Mouse (Mus musculus): ENCODE data around the gene Zfp383.
"Not testable (repeated sequence)": the region's sequence is repeated elsewhere in the genome, so short reads cannot be mapped to it uniquely, and the experiment has no call there.

Zfp383 gene

DNA sequence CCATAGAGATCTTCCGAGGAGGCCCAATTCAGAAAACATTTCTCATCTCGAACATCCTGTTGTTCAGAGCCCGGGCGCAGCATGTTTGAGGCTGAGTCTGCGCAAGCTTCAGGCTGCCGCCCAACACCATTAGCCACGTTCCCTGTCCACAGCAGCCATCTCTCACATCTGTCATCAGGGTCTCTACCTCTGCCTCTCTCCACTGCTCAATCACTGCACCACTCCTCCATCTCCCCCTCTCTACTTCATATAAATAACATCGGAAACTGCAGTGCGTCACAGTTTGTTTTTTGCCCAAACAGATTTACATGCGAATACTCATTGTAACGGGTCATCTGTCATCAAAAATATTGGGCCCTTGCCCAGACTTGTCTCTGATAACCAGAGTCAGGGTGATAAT is 33.0 kb downstream of the Zfp383 start:
- no peak for DNase-seq (ENCODE audit: low spot score in 2 of 2)

DNA sequence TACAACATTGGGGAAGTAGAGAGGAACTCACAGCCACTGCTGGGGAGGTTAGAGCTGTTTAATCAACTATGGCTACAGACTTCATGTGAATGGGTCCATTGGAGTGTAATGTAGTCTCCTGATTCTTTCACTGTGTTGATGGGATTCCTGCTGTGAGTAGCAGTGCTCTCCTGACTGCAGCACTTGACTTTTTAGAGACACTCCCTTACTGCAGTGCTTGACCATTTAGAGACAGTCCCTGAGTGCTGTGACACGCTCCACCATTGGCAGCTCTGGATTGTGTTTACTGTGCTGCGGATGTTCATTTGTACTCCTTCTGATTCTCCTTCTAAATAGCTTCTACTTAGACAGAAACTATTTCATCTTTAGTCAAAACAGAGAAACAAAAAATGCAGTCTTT is 34.7 kb downstream of the Zfp383 start:
- no peak for DNase-seq (ENCODE audit: low spot score in 2 of 2)

GRCm38 (mm10) chr7:29943720-29944119 is 35.7 kb downstream of the Zfp383 start:
- DNase-seq (ENCODE audit: low spot score in 2 of 2): no peak

DNA sequence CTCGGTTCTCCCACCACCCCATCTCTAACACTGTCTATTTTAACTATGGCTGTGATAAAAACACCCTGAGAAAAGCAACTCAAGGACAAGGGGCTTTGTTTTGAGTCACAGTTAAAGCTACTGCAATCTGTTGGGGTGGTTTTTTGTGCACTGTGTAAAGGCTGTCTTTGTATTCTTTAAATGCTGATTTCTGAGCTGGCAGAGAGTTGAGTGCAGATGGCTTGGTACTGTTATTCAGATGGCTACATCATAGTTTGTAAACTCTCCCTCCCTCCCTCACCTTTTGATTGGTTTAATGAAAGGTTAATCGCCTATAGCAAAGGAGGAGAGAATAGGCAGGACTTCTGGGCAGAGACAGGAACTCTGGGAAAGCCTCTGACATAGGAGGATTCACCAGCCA is 36.2 kb downstream of the Zfp383 start:
- no peak for DNase-seq (ENCODE audit: low spot score in 2 of 2)

DNA sequence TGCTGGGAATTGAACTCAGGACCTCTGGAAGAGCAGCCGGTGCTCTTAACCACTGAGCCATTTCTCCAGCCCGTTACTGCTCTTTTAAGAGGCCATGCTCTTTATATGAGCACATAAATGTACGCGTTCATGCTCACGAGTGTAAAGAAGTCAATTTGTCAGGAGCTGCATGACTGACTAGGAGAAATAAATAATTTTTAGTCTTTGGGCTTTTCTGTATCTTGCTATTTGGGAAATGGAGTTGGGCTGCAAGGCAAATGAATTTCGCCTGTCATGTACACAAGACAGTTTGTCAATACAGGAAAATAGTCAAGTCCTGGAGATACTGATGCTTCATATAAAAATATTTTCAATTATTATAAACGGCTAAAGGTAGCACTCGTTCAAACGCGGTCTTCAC is 45.1 kb downstream of the Zfp383 start:
- DNase-seq (ENCODE audit: low spot score in 2 of 2): no peak

DNA sequence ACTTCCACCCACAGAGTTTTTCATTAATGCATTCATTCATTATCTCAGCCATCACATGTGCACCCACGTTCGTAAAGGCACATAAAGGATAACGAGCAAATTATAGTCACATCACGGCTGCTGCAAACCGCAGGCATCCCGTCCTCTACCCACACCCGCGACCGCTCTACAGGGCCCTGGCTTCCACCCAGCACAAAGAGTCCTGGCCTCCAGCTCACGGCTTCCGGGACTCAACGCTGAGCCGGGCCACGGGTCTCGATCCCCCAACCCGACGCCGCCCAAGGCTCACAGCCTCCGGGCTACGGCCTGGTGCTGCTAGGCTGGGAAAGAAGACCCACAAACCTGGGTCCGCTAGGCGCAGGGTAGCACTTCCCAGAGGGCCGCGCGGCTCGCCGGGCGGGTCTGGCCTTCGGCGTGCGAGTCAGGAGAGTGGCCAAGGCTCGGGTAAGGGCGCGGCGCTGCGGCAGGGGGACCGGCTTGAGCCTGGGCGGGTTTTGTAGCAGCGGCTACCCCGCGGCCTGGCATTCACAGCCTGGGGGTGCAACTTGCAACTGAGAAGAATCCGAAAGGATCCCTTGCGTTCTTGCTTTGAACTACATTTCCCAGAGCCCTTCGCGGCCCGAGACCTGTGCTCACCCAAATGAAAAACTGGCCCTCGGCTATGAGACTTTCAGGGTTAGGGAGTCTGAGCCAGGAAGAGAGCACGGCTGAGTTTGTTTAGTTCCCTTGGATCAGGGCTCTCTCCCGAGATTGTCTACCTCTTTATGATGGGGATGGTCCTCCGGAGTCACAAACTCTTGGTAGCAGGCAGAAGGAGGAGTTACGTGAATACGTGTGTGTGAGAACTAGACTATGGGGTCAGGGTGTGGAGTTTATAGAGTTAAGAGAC is 45.7 kb downstream of the Zfp383 start, which contains the start of gene Zfp74:
Gene Zfp74, minus strand, starts transcription at position 577 of the 889 bp plus-strand sequence.
- DNase-seq (ENCODE audit: low spot score in 2 of 2): peak; percentile 44 to 62

DNA sequence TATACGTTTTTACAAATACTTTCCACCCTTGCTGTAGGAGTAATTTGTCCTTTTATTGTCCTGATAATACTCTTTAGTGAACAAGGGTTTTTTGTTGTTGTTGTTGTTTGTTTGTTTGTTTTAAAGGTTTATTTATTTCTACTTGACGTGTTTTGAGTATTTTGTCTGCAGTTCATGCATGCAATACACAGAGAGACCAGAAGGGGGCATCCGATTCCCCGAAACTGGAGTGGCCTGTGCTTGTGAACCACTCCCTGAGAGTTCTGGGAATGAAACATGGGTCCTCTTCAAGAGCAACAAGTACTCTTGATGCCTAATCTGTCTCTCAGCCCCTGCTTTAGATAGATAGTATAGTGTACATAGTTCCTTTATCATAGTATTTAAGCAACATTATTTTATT is 46.7 kb downstream of the Zfp383 start:
- peak in 1 of 2 experiments; percentile 43 for DNase-seq (ENCODE audit: low spot score in 2 of 2)

GRCm38 (mm10) chr7:29956257-29956656 is 48.2 kb downstream of the Zfp383 start:
- DNase-seq (ENCODE audit: low spot score in 2 of 2): no peak

- no peak for DNase-seq (ENCODE audit: low spot score in 2 of 2)
Measured at GRCm38 (mm10) chr7:29958125-29958724, 50.2 kb downstream of the Zfp383 start.

DNA sequence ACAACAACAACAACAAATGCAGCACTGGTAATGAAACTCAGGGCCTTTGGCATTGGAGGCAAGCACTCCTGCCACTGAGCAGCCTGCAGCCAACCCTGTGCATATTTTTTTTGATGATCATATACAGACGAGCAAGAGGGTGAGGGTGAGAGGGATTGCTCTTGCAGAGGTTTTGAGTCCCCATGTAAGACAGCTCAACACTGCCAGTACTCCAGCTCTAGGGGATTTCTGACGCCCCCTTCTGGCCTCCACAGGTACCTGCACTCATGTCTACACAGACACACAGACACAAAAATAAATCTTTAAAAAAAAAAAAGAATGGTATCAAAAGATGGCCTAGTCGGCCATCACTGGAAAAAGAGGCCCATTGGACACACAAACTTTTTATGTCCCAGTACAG is 51.0 kb downstream of the Zfp383 start:
- no peak for DNase-seq (ENCODE audit: low spot score in 2 of 2)

DNA sequence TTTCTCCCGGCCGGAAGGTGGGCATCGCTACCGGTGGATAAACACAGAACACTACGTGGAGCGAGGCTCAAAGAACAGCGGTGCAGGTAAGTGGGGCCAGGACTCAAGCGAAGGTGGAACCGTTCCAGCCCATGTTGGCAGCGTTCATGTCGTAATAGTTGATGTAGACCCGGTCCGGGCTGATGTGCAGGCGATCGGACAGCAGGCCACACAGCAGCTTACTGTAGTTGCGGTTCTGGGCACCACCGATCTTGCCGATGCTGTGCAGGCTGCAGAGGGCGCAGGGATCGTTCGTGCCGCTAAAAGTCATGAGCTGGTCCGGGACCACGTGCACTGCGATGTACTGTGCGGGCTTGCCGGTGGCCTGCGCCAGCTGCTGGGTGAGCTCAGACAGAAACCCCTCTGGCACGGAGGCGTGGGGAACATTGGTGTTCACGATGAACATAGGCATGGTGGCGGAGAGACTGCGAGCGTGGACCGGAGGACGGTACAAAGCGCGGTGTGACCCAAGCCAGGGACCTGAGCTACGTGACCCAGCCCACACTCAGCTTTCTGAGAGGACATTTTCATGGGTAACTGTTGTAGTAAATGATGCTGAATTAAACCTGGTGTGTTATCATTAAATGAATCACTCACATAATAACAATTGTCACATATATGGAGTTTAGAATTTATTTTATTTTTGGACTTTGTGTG is 57.2 kb downstream of the Zfp383 start:
- DNase-seq (ENCODE audit: low spot score in 2 of 2): not testable (repeated sequence)
